Mouse (Mus musculus) thymus, adult 2 months (tissue): ENCODE measurements around the gene Zp3.

Experiments
- CTCF ChIP-seq: fragments of 200-500 bp; IDR thresholded peaks from 2 replicates; pipeline ENCODE4 v1.5.1; 2012; ENCODE audit warnings: mild to moderate bottlenecking, control low read depth, low read length, moderate library complexity, borderline replicate concordance; ENCODE audit not compliant: control insufficient read depth, poor library complexity, insufficient read depth; ENCODE audit errors: extremely low read depth
- POLR2A ChIP-seq: fragments of 200-500 bp; IDR thresholded peaks from 2 replicates; pipeline ENCODE4 v1.6.1; 2012; ENCODE audit warnings: mild to moderate bottlenecking, low read length, control low read depth, moderate library complexity; ENCODE audit not compliant: control insufficient read depth, poor library complexity, insufficient read depth; ENCODE audit errors: extremely low read depth

GRCm38 (mm10) chr5:135957207-135957974 is 22.5 kb upstream of the Zp3 start:
- peak; percentile 75 for TF ChIP-seq POLR2A
- peak; percentile 66; the same call in 1 of the 2 replicates for TF ChIP-seq CTCF
